In the genomic region with DNA sequence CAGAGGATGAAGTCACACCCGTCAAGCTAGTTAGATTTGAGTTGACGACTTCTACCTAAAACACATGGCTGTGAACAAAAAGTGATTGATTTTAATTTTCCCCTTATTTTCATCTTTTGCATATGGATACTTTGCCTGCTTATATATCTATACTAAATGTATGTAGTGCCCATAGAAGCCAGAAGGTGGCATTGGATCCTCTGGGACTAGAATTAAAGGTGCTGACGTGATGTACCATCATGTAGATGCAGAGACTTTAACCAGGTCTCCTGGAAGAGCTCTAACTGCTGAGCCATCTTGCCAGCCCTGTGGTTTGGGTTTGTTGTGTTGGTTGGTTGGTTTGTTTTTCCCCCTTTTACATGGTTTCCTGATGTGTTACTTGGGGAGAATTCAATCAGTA, we compare ENCODE assay signal across 12 mouse cellular contexts. TPM values are rescaled to one million over a fixed set of nuclear protein-coding genes. Genes with fewer than 3 reads are reported as not detected.
A peak's percentile ranks its signal among the peaks of the same experiment; 100 is the strongest.
DNase-seq lines count a peak whose midpoint lies in the region; ATAC-seq and TF ChIP-seq lines count a peak whose summit lies in the region.
"Had no signal": no experiment of that assay in that cellular context is flagged by ENCODE, and none has a peak within 500 bp of the region (broad histone marks: within the 10 kb centered on the region; RNA-seq: fewer than 3 reads in every experiment).

No protein-coding gene starts in this region.

- no peak overlapping the region for H3K9ac ChIP-seq in kidney, postnatal 0 days (ENCODE audit: low read depth, low read length)
- H3K9ac ChIP-seq: heart, embryonic 12.5 days; liver, embryonic 13.5 days had no signal

- ATAC-seq in kidney, postnatal 0 days (replicated peaks; ENCODE audit: low FRiP score, low read depth): no peak; the same call in 1 of the 2 replicates
- no peak for ATAC-seq in cerebellum, adult (ENCODE audit: insufficient number of reproducible peaks, low FRiP score, low TSS enrichment)

- no peak overlapping the region for H3K4me3 ChIP-seq in kidney, postnatal 0 days (replicated peaks; ENCODE audit: low read depth, low read length)
- H3K4me3 ChIP-seq: heart, embryonic 12.5 days; liver, embryonic 13.5 days had no signal

- H3K4me2 ChIP-seq in kidney, postnatal 0 days (ENCODE audit: low read length): no peak overlapping the region
- H3K4me2 ChIP-seq: heart, embryonic 12.5 days; liver, embryonic 13.5 days had no signal

- WGBS in kidney, postnatal 0 days: 68% methylated on average over 3 of the region's 3 CpGs

- peak; percentile 61 for DNase-seq in kidney, postnatal 0 days (ENCODE audit: low spot score)
- DNase-seq in kidney, postnatal 14 days: no peak
- peak; percentile 57 for DNase-seq in 3T3-L1 (ENCODE audit: low read depth, low spot score)
- DNase-seq in B cell, adult 2 months: peak; percentile 45 to 57
- DNase-seq in brain, adult 2 months (ENCODE audit: low read depth, low spot score): peak; percentile 51
- no peak for DNase-seq in layer of hippocampus, adult 9-10 months (ENCODE audit: low spot score)
- DNase-seq in left cerebral cortex, adult 9 months (ENCODE audit: low spot score in 2 of 2): no peak
- DNase-seq: cerebellum, postnatal 14 days; liver, embryonic 13.5 days had no signal

- H3K9me3 ChIP-seq in kidney, postnatal 0 days (replicated peaks; ENCODE audit: low read length): no peaks in the 10 kb centered on the region
- H3K9me3 ChIP-seq: heart, embryonic 12.5 days; liver, embryonic 13.5 days had no signal

- H3K27ac ChIP-seq in kidney, postnatal 0 days: no peak overlapping the region
- H3K27ac ChIP-seq: liver, embryonic 13.5 days had no signal

- no peaks in the 10 kb centered on the region for H3K4me1 ChIP-seq in kidney, postnatal 0 days (replicated peaks; ENCODE audit: insufficient read depth, low read length)
- H3K4me1 ChIP-seq: heart, embryonic 12.5 days; liver, embryonic 13.5 days had no signal

- H3K36me3 ChIP-seq in kidney, postnatal 0 days (ENCODE audit: insufficient read depth, low read length): peaks cover 27% of the 10 kb centered on the region

- H3K27me3 ChIP-seq in kidney, postnatal 0 days (ENCODE audit: insufficient read depth, low read length): no peaks in the 10 kb centered on the region
- H3K27me3 ChIP-seq: heart, embryonic 12.5 days; liver, embryonic 13.5 days had no signal

- peak; percentile 59 for TF ChIP-seq CTCF in kidney, postnatal 0 days (IDR thresholded peaks at IDR 0.05; ENCODE audit: low read depth)

RNA-seq across cellular contexts. Expression of a gene that starts 32.4 kb away (rescaled TPM):
- polyA plus RNA-seq in kidney, postnatal 0 days (2015; fragmentation: Nextera tagmentation; extraction: Ambion mirVana): 28.7 and 33.1 TPM in 2 replicates

RNA-seq across cellular contexts. Expression of a gene that starts 38.2 kb away (rescaled TPM):
- not detected in 2 replicates for polyA plus RNA-seq in kidney, postnatal 0 days (2015; fragmentation: Nextera tagmentation; extraction: Ambion mirVana)
- polyA plus RNA-seq: forebrain, embryonic 11.5 days; heart, embryonic 12.5 days had no signal

RNA-seq across cellular contexts. Expression of a gene that starts 49.8 kb away (rescaled TPM):
- 92.4 and 98.7 TPM in 2 replicates for polyA plus RNA-seq in kidney, postnatal 0 days (2015; fragmentation: Nextera tagmentation; extraction: Ambion mirVana)

RNA-seq across cellular contexts. Expression of a gene that starts 50.1 kb away (rescaled TPM):
- 0.62 and 0.89 TPM in 2 replicates for polyA plus RNA-seq in kidney, postnatal 0 days (2015; fragmentation: Nextera tagmentation; extraction: Ambion mirVana)
- polyA plus RNA-seq: forebrain, embryonic 11.5 days; heart, embryonic 12.5 days; liver, embryonic 13.5 days had no signal

Comparison
In these comparisons a context has a peak if more than half of its experiments do, and no peak if none do; other contexts are left out.
1. DNase-seq: peak in kidney, postnatal 0 days (single experiment), 3T3-L1 (single experiment), B cell, adult 2 months (2 of 2) and brain, adult 2 months (single experiment); none in kidney, postnatal 14 days (single experiment), layer of hippocampus, adult 9-10 months (single experiment) and left cerebral cortex, adult 9 months (0 of 2).